Mouse (Mus musculus) CD4-positive, CD25-positive, alpha-beta regulatory T cell, adult 2 months (primary cell): ENCODE data around the gene Calml4.
"Not testable (repeated sequence)": the region's sequence is repeated elsewhere in the genome, so short reads cannot be mapped to it uniquely, and the experiment has no call there.

Source experiments
- DNase-seq: peaks from one replicate; pipeline ENCODE4 v3.0.0-alpha.2; 2012; ENCODE audit warnings: low read depth, low spot score

Gene Calml4

DNA sequence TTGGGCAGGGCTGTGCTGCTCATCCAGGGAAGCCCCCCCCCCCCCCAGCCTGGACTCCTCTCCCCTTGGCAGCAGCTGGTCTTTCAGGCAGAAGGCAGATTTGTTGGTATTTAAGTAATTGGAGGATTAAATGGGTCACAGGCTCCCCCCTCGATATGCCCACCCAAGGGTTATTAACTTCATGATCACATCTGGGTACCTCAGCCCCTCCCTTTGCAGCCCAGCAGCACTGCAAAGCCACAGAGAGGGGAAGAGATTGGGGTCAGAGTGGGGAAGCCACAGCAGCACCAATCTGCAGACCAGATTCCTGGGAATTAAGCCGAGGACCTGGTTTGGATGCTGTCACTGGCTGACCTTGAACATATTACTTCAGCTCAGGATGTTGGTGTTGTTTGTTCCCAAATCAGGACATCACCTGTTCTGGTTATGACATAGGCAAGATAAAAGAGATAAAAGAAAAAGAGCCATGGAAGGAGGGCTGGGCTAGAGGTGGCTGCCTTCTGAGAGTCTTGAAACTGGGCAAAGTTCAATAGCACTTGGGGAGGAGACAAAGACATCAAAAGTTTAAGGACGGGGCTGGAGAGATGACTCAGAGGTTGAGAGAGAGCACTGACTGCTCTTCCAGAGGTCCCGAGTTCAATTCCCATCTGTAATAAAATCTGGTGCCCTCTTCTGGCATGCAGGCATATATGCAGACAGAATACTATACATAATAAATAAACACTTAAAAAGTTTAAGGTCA is 22.0 kb upstream of the Calml4 start:
- DNase-seq = no peak

DNA sequence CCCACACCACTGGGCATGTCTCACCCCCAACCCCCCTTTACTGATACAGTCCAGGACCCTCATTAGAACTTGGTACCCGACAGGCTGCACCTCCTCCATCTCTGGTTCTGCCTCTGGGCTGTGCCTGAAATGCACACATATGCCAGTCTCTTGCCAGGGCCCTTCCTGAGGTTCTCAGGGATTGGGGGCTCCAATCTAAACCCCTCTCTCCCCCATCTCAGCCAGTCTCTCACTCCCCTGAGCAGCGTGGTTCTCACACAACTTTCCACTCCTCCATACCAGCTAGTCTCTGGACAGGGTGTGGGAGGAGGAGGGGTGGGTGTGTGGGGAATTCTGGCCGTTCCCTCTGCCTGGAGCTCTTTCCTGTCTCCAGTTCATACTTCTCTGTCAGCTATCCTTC is 20.3 kb upstream of the Calml4 start:
- no peak for DNase-seq

DNA sequence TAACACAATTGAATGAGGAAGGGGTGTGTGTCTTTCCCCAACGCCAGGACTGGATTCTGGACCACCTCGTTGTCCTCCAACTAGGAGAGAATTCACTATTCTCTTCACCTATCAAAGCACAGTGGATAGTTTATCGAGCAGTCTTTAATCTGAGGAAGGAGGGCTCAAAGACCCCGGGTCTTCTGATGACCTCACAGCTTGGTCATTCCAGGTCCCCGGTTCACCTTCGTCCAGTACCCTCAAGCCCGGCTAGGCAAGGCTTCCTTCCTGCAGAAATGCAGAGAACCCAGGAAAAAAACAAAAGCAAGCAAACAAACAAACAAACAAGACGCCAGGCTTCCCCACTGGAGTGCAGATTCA is 19.8 kb upstream of the Calml4 start:
- DNase-seq = no peak

DNA sequence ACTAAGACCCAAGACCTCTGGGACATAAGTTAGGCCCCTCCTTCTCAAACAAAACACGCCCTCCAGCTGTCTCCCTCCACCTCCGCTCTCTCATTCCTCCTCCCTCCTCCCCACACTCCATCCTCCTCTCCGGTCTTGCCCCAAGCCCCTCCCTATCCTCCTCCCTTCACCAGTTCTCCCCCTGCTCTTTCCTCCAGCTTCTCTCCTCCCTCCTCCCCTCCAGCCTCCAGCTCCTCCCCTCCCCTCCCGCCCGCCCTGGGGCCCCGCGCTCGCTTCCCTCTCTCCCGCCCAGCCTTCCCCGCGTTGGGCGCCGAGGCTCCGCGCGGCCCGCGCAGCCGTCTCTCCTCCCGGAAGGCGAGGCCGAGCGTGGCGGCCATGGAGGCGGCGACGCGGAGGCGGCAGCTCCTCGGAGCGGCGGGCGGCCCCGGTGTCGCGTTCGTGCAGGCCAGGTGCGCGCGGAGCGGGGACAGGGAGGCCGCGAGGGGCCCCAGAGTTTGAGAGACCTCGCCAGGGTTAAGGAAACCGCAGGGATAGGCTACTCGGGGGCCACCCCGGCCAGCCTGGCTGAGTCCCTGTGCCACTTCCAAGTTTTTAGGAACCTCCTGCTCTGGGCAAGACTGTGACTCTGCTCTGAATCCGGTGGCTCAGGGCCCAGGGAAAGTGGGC is 19.2 kb upstream of the Calml4 start, which contains the start of gene Cln6:
Gene Cln6, plus strand, starts transcription at position 280 of the 666 bp plus-strand sequence.
- DNase-seq = peak; percentile 88

DNA sequence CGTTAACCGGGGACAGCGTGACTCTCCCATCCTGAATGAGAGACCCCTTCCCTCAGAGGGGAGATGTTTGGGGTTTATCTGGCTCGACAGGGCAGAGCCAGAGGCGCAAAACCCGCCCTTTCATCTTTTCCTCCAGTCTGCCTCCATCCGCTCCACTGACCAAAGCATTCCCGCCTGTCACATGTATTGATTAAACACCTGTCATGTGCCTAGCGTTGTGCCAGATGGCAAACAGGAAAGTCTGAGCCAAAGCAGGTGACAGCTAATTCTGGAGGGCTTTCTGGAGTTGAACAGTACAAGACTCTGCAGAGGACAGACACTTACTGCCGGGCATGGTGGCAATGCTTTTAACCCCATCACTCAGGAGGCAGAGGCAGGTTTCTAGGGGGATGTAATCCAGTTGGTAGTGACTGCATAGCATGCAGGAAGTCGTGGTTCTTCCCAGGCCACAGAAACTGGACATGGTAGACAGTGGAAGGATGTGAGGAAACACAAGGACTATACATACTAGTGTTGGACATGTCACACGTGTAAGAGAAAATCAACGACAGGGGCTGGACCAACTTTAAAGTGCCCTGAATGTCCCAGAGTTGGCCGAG is 18.6 kb upstream of the Calml4 start:
- DNase-seq = no peak

DNA sequence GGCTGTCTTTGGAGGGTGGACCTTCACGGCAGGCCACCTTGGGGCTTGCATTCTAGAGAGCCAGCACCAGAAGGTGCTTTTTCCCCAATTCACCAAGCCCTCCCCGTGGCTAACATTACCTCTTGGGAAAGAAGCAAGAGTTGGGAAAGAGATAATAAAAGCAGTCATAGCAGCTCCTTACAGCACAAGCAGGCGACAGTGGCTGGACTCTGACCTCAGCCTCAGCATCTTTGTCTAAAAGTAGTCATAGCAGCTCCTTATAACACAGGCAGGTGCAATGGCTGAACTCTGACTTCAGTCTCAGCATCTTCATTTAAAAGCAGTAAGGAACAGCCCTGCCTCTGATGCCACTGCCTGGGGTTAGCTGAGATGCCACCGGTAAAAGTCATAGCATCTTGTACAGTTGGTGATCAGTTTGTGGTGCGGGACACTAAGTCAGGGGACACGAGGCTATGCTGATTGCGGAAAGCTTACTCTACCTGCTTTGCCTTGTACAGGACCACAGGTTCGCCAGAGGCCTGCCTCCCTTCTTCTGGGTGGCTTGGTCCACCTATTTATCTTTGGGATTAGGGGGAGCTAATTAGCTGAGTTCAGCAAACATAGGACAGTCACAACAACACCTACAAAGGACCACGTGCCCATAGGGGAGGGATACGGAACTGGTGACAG is 14.4 kb upstream of the Calml4 start:
- no peak for DNase-seq

DNA sequence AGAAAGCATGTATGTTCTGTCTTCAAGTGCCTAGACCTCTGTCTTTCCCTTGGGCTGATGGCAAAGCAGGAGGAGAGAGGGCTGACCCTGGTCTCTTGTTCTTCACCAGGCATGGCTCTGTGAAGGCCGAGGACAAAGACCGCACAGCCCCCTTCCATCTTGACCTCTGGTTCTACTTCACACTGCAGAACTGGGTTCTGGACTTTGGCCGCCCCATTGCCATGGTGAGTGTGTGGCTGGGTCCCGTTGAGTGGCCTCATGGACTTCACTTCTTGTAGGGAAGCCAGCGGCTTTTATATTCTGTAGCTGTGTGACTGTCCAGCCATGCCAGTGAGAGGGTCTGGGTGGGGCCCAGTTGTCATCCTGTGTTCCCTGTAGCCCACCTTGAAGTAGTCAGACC is 13.4 kb upstream of the Calml4 start:
- DNase-seq = no peak

DNA sequence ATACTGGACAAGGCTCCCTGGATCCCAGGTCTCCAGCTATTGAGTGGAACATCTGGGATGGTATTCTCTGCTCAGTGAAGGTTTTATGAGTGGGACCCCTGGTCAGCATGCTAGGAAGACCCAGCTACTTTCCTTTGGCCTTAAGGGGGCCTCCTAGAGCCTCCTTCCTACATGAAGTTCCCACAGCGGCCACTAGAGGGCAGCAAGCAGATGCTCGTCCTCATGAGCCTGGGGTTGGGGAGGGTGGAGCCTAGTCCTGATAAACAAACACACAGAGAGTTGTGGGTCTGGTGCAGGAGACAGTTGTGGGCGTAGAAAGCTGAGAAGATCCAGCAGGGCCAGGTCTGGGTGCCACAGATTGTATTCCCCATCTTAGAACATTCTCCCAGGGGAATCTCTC is 10.2 kb upstream of the Calml4 start:
- peak; percentile 92 for DNase-seq

DNA sequence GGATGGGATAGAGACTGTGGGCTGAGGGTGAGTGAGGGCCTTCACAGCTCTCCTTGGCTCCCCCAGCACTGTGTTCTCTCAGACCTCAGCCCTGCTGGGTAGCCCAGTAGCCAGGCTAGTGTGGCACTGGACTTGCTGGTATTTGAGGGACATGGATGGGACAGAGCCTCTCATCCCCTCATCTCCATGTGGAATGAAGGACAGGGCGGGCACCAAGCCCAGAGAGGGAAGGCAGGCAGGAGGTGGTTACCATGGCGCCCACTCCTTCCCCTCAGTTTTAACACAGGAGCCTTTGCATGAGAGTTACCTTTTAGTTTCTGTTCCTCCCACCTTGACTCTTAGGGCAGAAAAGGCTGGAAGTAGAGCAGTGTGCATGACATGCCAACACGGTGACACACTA is 9.2 kb upstream of the Calml4 start:
- no peak for DNase-seq

DNA sequence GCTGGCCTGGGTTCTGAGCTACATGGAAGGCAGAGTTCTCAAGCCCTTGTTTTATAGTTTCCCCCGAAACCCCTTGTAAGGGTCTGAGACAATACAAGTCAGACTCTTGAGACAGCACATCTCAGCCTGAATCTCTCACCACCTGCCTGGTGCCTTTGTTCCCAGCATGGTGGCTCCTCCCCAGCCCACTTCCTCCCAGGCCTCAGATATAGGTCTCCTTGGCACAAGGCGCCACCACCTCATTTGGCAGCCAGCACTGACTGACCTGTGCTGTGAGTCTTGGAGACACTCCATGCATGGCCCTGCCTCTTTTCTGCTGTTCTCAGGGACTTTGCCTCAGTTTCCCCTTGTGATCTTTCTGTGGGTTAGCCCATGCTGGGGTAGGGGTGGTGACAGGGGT is 6.3 kb upstream of the Calml4 start:
- no peak for DNase-seq

DNA sequence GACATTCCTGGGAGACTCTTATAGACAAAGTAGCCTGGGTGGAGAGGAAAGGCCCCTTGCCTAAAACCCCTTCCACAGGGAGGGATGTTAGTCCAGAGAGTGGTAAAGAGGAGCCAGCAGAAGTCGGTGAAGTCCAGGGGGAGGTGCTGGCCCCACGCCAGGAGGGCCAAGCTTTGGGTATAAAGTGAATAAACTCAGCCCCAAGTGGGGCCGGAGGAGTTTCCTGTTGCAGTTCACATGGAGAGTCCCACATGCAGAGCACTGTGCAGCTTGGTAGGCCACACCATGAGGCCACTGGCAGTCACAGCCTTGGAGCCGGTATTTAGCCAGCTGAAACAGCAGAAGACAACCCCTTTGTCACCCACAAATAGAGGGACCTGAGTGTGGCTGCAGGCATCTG is 3.4 kb upstream of the Calml4 start:
- no peak for DNase-seq

DNA sequence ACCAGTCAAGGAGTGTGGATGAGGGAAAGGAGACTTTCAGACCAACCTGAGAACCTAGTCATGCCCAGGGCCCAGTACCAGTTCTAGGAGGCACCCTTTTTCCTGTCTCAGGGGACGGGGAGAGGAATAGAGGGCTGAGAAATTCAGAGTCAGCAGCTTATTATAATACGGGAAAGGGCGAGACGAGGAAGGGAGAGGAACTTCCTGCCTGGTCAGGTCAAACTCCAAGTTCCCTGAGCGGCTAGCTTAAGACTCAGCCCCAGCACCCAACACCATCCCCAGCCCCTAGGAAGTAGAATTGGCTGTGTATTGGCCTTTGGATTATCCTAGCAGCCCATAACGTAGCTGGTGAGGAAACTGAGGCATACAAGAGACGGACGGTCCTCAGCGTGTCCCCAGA is 664 bp upstream of the Calml4 start:
- no peak for DNase-seq

DNA sequence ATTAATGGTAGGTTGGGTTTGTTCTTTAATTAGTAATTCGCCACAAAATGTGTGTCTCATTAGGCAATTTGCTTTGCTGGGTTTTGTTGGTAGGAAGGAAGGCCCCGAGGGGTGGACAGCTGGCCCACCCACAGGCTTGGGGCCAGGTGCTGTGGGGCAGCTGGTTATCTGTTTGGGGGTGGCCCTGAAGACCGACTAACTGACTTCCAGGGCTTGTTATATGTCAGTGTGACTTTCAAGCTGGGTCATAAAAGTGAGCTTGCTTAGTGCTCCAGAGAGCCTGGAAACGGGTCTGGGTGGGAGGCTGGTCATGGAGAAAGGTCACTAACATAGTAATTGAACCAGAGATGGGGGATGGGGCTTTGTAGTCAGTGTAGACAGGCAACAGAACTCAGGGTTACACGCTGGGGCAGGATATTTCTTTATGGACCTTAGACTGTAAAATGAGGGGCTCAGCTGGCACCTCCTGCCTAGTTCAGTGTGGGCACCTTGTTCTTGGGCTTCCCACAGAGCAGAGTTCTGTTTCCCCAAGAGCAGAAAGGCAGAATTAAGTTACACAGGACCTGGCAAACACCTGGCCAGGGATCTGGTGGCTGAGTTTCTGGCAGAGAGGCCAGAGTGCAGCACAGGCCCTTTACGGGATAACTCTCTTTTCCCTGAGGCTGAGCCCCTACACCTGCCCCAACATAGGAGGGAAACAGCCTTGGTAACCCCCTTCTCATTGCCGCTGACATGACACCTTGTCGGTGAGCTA is 563 bp downstream of the Calml4 start:
- DNase-seq = no peak

DNA sequence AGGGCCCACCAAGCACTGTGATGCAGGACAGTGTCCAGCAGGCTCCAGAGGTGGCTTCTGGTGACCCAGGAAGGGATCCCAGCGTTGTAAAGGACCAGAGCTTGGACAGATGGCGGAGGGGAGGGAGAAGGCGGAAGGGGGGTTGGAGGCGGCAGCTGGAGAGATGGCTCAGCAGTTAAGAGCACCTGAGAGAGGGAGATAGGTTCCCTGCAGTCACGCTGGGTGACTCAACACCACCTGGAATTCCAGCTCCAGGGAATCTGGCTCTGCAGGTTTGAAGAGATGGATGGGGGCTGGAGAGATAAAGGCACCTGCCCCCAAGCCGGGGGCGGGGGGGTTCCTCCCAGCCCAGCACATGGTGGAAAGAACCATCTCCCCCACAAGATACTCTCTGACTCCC is 2.2 kb downstream of the Calml4 start:
- not testable (repeated sequence) for DNase-seq

DNA sequence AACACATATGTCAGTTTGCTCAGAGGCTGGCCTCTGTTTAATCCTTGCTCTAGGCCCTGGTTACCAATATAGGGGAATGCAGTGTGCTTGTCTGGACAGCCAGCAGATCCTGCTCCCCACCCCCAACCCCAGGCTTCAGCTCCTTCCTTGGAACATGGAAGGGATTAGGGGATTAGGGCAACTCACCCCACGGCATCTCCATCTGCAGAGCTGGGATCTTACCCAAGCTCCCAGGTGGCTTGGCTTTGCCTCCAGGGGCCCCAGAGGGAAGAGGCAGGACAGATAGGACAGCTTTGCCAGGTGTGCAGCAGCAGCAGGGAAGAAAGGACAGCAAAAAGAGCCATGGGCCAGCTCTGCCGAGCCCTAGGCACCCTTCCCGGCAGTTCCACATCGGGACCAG is 3.0 kb downstream of the Calml4 start:
- no peak for DNase-seq

DNA sequence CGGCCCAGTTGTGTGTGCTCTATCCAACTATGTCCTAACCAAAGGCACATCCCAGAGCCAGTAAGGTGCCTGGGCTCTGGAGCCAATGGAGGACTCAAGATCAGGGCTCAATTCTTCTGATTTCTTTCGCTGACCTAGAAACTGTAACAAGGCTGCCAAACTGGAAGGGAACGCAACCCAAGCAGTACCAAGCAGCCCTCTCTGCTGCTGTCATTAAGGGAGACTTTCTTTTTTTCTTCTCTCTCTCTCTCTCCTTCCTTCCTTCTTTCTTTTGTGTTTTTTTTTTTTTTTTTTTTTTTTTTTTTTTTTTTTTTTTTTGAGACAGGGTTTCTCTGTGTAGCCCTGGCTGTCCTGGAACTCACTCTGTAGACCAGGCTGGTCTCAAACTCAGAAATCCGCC is 11.4 kb downstream of the Calml4 start:
- not testable (repeated sequence) for DNase-seq

DNA sequence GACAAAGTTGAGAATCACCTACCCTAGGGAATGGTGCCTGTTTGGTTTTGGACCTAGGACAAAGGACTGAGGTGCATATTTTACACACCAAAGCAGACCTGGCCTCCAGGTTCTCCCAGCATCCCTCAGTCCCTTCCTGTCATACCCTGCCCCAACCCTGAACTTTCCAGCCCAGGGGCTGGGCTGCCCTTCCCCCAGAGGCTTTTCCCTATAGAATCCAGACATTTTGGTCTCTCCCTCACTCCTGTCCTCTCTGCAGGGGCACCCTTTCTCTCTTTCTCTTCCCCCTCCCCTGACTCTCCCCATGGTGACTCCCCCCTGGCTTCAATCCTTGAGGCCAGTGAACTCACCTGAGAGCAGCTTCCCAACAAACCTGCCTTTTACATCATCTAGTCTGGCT is 12.8 kb downstream of the Calml4 start:
- DNase-seq = no peak

DNA sequence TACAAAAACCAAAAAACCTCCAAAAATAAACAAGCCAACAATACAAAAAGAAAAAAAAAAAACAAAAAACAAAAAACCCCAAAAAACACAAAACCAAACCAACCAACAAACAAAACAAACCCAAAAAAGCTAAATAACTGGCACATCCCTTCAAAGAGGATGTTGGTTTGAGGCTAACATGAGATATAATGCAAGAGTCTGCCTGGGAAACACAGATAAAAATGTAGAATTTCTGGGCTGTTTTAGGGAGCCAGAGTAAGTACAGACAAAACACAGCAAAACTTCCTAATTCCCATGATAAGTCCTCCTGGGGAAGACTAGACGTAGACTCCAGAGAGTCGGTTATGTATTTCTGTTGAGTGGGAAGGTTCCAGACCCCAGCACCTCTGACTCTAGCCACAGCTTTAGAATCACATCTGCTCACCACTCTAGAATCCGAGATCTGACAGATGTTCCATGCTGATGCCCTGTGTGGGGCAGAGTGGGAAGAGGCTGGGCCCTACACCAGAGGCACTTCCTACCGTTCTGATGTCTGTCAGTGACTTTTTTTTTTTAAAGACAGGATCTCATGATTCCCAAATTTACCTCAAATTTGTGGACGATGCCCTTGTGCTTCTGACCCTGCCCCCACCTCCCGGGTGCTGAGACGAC is 19.2 kb downstream of the Calml4 start:
- DNase-seq = no peak

DNA sequence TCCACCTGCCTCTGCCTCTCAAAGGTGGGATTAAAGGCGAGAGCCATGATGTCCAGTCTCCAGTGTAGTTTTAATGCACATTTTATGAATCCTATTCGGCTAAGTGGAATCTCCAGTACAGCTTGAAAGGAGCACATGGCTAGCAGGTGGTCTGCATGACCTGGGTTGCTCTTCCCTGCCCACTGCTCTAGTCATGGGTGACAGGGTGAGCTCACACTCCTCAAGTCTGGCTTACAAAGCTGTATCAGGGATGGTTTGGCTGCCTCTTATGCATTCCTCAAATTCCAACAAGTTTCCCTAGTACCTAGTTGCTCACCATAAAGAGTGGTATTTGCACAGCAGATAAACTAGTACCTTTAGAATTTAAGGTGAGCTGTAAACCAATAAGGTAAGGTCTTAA is 19.9 kb downstream of the Calml4 start:
- no peak for DNase-seq

DNA sequence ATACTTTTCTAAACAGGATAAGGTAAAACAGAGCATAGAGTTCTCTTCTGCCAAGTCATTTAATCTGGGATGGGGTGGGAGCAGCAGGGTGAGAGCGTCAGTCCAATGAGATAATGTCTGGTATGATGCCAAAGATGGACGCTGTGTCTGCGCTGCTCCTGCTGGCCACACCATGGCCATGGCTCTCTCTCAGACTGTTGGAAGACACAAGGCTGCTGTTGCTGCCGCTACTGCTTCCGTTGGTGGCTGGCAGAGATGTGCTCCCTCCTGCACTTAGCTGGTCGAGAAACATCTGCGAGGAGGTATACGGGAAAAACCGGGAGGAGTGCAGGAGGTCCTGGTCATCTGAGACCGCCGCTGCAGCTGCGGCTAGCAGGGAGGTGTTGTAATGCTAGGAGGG is 24.0 kb downstream of the Calml4 start:
- no peak for DNase-seq

DNA sequence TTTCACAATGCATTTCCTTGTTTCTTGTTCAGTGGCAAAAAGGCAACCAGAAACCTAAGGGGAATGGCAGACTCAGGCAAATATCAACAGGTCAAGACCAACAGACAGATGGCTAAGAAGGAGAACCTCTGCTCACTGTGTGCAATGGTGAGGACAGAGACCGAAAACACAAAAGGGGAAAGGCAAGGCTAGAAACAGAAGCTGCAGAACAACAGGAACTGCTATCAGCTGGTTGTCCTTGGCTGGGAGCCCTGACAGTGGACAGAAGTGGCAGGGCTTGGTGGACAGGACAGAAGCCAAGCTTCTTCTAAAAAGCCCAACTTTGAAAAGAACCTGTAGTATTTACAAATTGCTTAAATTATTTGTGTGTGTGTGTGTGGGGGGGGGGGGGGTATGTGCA is 36.6 kb downstream of the Calml4 start:
- DNase-seq = no peak
